Mouse (Mus musculus) liver, postnatal 0 days (tissue): Measurements from ENCODE around the gene Tm4sf1.

Experiments used
- CTCF ChIP-seq: sonication (generic); IDR thresholded peaks from 2 replicates; pipeline ENCODE4 v1.5.1; 2016; ENCODE audit warnings: antibody characterized with exemption, low read depth
- EP300 ChIP-seq: IDR thresholded peaks from 2 replicates; pipeline ENCODE4 v1.6.1; 2016; ENCODE audit warnings: antibody characterized with exemption, low read depth, mild to moderate bottlenecking

- TF ChIP-seq CTCF (no peak), EP300 (no peak)
Observed at GRCm38 (mm10) chr3:57295631-57296030, 6.2 kb downstream of the Tm4sf1 start.
